Mouse (Mus musculus) splenic B cell, adult 2 months (primary cell): ENCODE results near the gene Apbb2.
A peak's percentile ranks its signal among the peaks of the same experiment; 100 is the strongest.

Experiments used
- DNase-seq: peaks from one replicate; pipeline ENCODE4 v3.0.0-alpha.2; 2011; ENCODE audit warnings: low read depth, low spot score
- H3K27me3 ChIP-seq: 2 replicates; pipeline ENCODE4 v1.6.1; 2012; ENCODE audit warnings: mild to moderate bottlenecking, low read length, moderate library complexity, mixed read lengths; ENCODE audit not compliant: control insufficient read depth, poor library complexity, insufficient read depth, severe bottlenecking
- H3K36me3 ChIP-seq: 2 replicates; pipeline ENCODE4 v1.6.1; 2012; ENCODE audit warnings: mild to moderate bottlenecking, low read length, moderate library complexity, mixed read lengths; ENCODE audit not compliant: control insufficient read depth, poor library complexity, insufficient read depth, severe bottlenecking

Gene Apbb2

GRCm38 (mm10) chr5:66319827-66320404 is 298.7 kb downstream of the Apbb2 start:
- no peaks in the 10 kb centered on the region for H3K27me3 ChIP-seq
- no peak for DNase-seq
- no peaks in the 10 kb centered on the region for H3K36me3 ChIP-seq

GRCm38 (mm10) chr5:66319341-66319740 is 299.2 kb downstream of the Apbb2 start:
- H3K27me3 ChIP-seq = no peaks in the 10 kb centered on the region
- DNase-seq = peak; percentile 76

GRCm38 (mm10) chr5:66315791-66316190 is 302.8 kb downstream of the Apbb2 start:
- H3K36me3 ChIP-seq = no peaks in the 10 kb centered on the region
- DNase-seq = no peak
- no peaks in the 10 kb centered on the region for H3K27me3 ChIP-seq

More at GRCm38 (mm10) chr5:66319341-66319740, 299.2 kb downstream of the Apbb2 start:
- H3K36me3 ChIP-seq = no peaks in the 10 kb centered on the region

- no peak for DNase-seq
- no peaks in the 10 kb centered on the region for H3K27me3 ChIP-seq
- no peaks in the 10 kb centered on the region for H3K36me3 ChIP-seq
Observed at GRCm38 (mm10) chr5:66310806-66311205, 307.8 kb downstream of the Apbb2 start.

GRCm38 (mm10) chr5:66310328-66310727 is 308.3 kb downstream of the Apbb2 start:
- no peaks in the 10 kb centered on the region for H3K36me3 ChIP-seq
- no peaks in the 10 kb centered on the region for H3K27me3 ChIP-seq
- no peak for DNase-seq

GRCm38 (mm10) chr5:66305511-66305910 is 313.1 kb downstream of the Apbb2 start:
- Histone ChIP-seq H3K27me3 (no peaks in the 10 kb centered on the region), H3K36me3 (no peaks in the 10 kb centered on the region)
- DNase-seq = no peak

- Histone ChIP-seq H3K27me3 (no peaks in the 10 kb centered on the region), H3K36me3 (no peaks in the 10 kb centered on the region)
- DNase-seq = no peak
Observed at GRCm38 (mm10) chr5:66304300-66305067, 314.1 kb downstream of the Apbb2 start.

- DNase-seq = no peak
- no peaks in the 10 kb centered on the region for H3K36me3 ChIP-seq
- H3K27me3 ChIP-seq = no peaks in the 10 kb centered on the region
Observed at GRCm38 (mm10) chr5:66302873-66303272, 315.7 kb downstream of the Apbb2 start.

GRCm38 (mm10) chr5:66302085-66302815 is 316.3 kb downstream of the Apbb2 start:
- no peaks in the 10 kb centered on the region; the same call in 1 of the 2 replicates for H3K36me3 ChIP-seq
- no peak for DNase-seq
- H3K27me3 ChIP-seq = no peaks in the 10 kb centered on the region

- Histone ChIP-seq H3K36me3 (no peaks in the 10 kb centered on the region; the same call in 1 of the 2 replicates), H3K27me3 (no peaks in the 10 kb centered on the region)
- no peak for DNase-seq
Observed at GRCm38 (mm10) chr5:66300576-66300975, 318.0 kb downstream of the Apbb2 start.

GRCm38 (mm10) chr5:66298856-66299255 is 319.7 kb downstream of the Apbb2 start:
- H3K36me3 ChIP-seq = no peaks in the 10 kb centered on the region; the same call in 1 of the 2 replicates
- no peaks in the 10 kb centered on the region for H3K27me3 ChIP-seq
- DNase-seq = no peak

- no peak for DNase-seq
- H3K27me3 ChIP-seq = no peaks in the 10 kb centered on the region
- H3K36me3 ChIP-seq = no peaks in the 10 kb centered on the region; the same call in 1 of the 2 replicates
Observed at GRCm38 (mm10) chr5:66296116-66296515, 322.5 kb downstream of the Apbb2 start.

- H3K27me3 ChIP-seq = no peaks in the 10 kb centered on the region
- no peak for DNase-seq
Observed at GRCm38 (mm10) chr5:66294952-66295351, 323.6 kb downstream of the Apbb2 start.

GRCm38 (mm10) chr5:66294106-66294625 is 324.4 kb downstream of the Apbb2 start:
- Histone ChIP-seq H3K27me3 (no peaks in the 10 kb centered on the region), H3K36me3 (no peaks in the 10 kb centered on the region; the same call in 1 of the 2 replicates)
- DNase-seq = no peak

More at GRCm38 (mm10) chr5:66294952-66295351, 323.6 kb downstream of the Apbb2 start:
- no peaks in the 10 kb centered on the region; the same call in 1 of the 2 replicates for H3K36me3 ChIP-seq

GRCm38 (mm10) chr5:66280742-66281141 is 337.8 kb downstream of the Apbb2 start:
- no peaks in the 10 kb centered on the region for H3K27me3 ChIP-seq
- no peak for DNase-seq
- no peaks in the 10 kb centered on the region for H3K36me3 ChIP-seq
